Mouse (Mus musculus): Measurements from ENCODE around the gene Tcstv1.
"Not testable (repeated sequence)": the region's sequence is repeated elsewhere in the genome, so short reads cannot be mapped to it uniquely, and the experiment has no call there.

GRCm38 (mm10) chr13:119916966-119917722 is 22.6 kb upstream of the Tcstv1 start:
- not testable (repeated sequence) for TF ChIP-seq CTCF (IDR thresholded peaks at IDR 0.05; ENCODE audit: borderline replicate concordance, insufficient read depth, low read length); POLR2A (IDR thresholded peaks at IDR 0.05; ENCODE audit: low read depth, low read length)

Data from embryonic fibroblast, embryonic 13.5 days (primary cell).